Mouse (Mus musculus): ENCODE data around the gene Cers2. TPM values are rescaled to one million over a fixed set of nuclear protein-coding genes. Genes with fewer than 3 reads are reported as not detected.

Gene Cers2
- polyA plus RNA-seq, 1 experiment, result 178 TPM

- Histone ChIP-seq H3K27ac (ENCODE audit: insufficient read depth, low read length) (peak overlapping the region; percentile 65), H3K4me3 (ENCODE audit: insufficient read depth, low read length) (peak overlapping the region; percentile 85), H3K4me1 (ENCODE audit: control insufficient read depth, insufficient read depth, low read length) (peaks cover 17% of the 10 kb centered on the region; the same call in 1 of the 2 replicates)
- TF ChIP-seq POLR2A (IDR thresholded peaks at IDR 0.05; ENCODE audit: low read depth, low read length) (peak; percentile 53), CTCF (IDR thresholded peaks at IDR 0.05; ENCODE audit: borderline replicate concordance, insufficient read depth, low read length) (peak; percentile 7; the same call in 1 of the 2 replicates)
Measured at GRCm38 (mm10) chr3:95315094-95315843, 678 bp downstream of the Cers2 start.

- Histone ChIP-seq H3K27ac (ENCODE audit: insufficient read depth, low read length) (peak overlapping the region; percentile 65), H3K4me3 (ENCODE audit: insufficient read depth, low read length) (peak overlapping the region; percentile 85), H3K4me1 (ENCODE audit: control insufficient read depth, insufficient read depth, low read length) (peaks cover 17% of the 10 kb centered on the region; the same call in 1 of the 2 replicates)
- no peak for TF ChIP-seq CTCF (IDR thresholded peaks at IDR 0.05; ENCODE audit: borderline replicate concordance, insufficient read depth, low read length)
- no peak for TF ChIP-seq POLR2A (IDR thresholded peaks at IDR 0.05; ENCODE audit: low read depth, low read length)
Measured at GRCm38 (mm10) chr3:95315844-95316550, 1.4 kb downstream of the Cers2 start.

GRCm38 (mm10) chr3:95317414-95318080 lies 3.0 kb downstream of the Cers2 start:
- no peak for TF ChIP-seq POLR2A (IDR thresholded peaks at IDR 0.05; ENCODE audit: low read depth, low read length)
- TF ChIP-seq CTCF (IDR thresholded peaks at IDR 0.05; ENCODE audit: borderline replicate concordance, insufficient read depth, low read length), result peak; percentile 80; the same call in 1 of the 2 replicates
- 0 out of 2 replicates have a peak overlapping the region, but pooled peaks have one; percentile 18 for H3K27ac ChIP-seq (ENCODE audit: insufficient read depth, low read length)
- no peak overlapping the region for H3K4me3 ChIP-seq (ENCODE audit: insufficient read depth, low read length)
- peaks cover 16% of the 10 kb centered on the region; the same call in 1 of the 2 replicates for H3K4me1 ChIP-seq (ENCODE audit: control insufficient read depth, insufficient read depth, low read length)

- no peak for TF ChIP-seq POLR2A (IDR thresholded peaks at IDR 0.05; ENCODE audit: low read depth, low read length)
- no peak for TF ChIP-seq CTCF (IDR thresholded peaks at IDR 0.05; ENCODE audit: borderline replicate concordance, insufficient read depth, low read length)
- peaks cover 13% of the 10 kb centered on the region; the same call in 1 of the 2 replicates for H3K4me1 ChIP-seq (ENCODE audit: control insufficient read depth, insufficient read depth, low read length)
- peak overlapping the region; percentile 49 for H3K27ac ChIP-seq (ENCODE audit: insufficient read depth, low read length)
- no peak overlapping the region for H3K4me3 ChIP-seq (ENCODE audit: insufficient read depth, low read length)
Measured at GRCm38 (mm10) chr3:95318548-95318947, 4.0 kb downstream of the Cers2 start.

GRCm38 (mm10) chr3:95319110-95319509 lies 4.5 kb downstream of the Cers2 start:
- TF ChIP-seq POLR2A (IDR thresholded peaks at IDR 0.05; ENCODE audit: low read depth, low read length) (no peak), CTCF (IDR thresholded peaks at IDR 0.05; ENCODE audit: borderline replicate concordance, insufficient read depth, low read length) (no peak)
- Histone ChIP-seq H3K4me1 (ENCODE audit: control insufficient read depth, insufficient read depth, low read length) (peaks cover 13% of the 10 kb centered on the region; the same call in 1 of the 2 replicates), H3K4me3 (ENCODE audit: insufficient read depth, low read length) (no peak overlapping the region), H3K27ac (ENCODE audit: insufficient read depth, low read length) (no peak overlapping the region)

GRCm38 (mm10) chr3:95319701-95320625 lies 5.4 kb downstream of the Cers2 start:
- H3K4me1 ChIP-seq (ENCODE audit: control insufficient read depth, insufficient read depth, low read length), result peaks cover 13% of the 10 kb centered on the region; the same call in 1 of the 2 replicates
- no peak overlapping the region for H3K4me3 ChIP-seq (ENCODE audit: insufficient read depth, low read length)
- H3K27ac ChIP-seq (ENCODE audit: insufficient read depth, low read length), result no peak overlapping the region
- no peak for TF ChIP-seq POLR2A (IDR thresholded peaks at IDR 0.05; ENCODE audit: low read depth, low read length)
- TF ChIP-seq CTCF (IDR thresholded peaks at IDR 0.05; ENCODE audit: borderline replicate concordance, insufficient read depth, low read length), result no peak

- Histone ChIP-seq H3K27ac (ENCODE audit: insufficient read depth, low read length) (no peak overlapping the region), H3K4me3 (ENCODE audit: insufficient read depth, low read length) (no peak overlapping the region), H3K4me1 (ENCODE audit: control insufficient read depth, insufficient read depth, low read length) (peaks cover 6% of the 10 kb centered on the region; the same call in 1 of the 2 replicates)
- TF ChIP-seq POLR2A (IDR thresholded peaks at IDR 0.05; ENCODE audit: low read depth, low read length) (no peak), CTCF (IDR thresholded peaks at IDR 0.05; ENCODE audit: borderline replicate concordance, insufficient read depth, low read length) (no peak)
Measured at GRCm38 (mm10) chr3:95323429-95323828, 8.8 kb downstream of the Cers2 start.

GRCm38 (mm10) chr3:95324454-95325144 lies 10.0 kb downstream of the Cers2 start:
- Histone ChIP-seq H3K27ac (ENCODE audit: insufficient read depth, low read length) (no peak overlapping the region), H3K4me3 (ENCODE audit: insufficient read depth, low read length) (no peak overlapping the region), H3K4me1 (ENCODE audit: control insufficient read depth, insufficient read depth, low read length) (no peaks in the 10 kb centered on the region)
- TF ChIP-seq POLR2A (IDR thresholded peaks at IDR 0.05; ENCODE audit: low read depth, low read length) (no peak), CTCF (IDR thresholded peaks at IDR 0.05; ENCODE audit: borderline replicate concordance, insufficient read depth, low read length) (no peak)

Data from embryonic fibroblast, embryonic 13.5 days (primary cell).